Mouse (Mus musculus) c-Kit-positive CD71-positive TER-119-positive erythroid progenitor cells, embryonic 14.5 days (primary cell): ENCODE results near the gene Ccl7.

Experiments used
- DNase-seq: peaks from one replicate; pipeline ENCODE4 v3.0.0-alpha.2; 2013; ENCODE audit warnings: low spot score

The Ccl7 gene

GRCm38 (mm10) chr11:82035356-82035755 is 10.2 kb upstream of the Ccl7 start, which contains the start of gene Ccl2:
Gene Ccl2, plus strand, starts transcription at chr11:82035571.
- no peak for DNase-seq

GRCm38 (mm10) chr11:82035857-82036256 is 9.7 kb upstream of the Ccl7 start:
- DNase-seq, result no peak

GRCm38 (mm10) chr11:82038535-82038934 is 7.0 kb upstream of the Ccl7 start, which contains the start of gene Gm17268:
Gene Gm17268, minus strand, starts transcription at chr11:82038562.
- no peak for DNase-seq

- no peak for DNase-seq
Observed at GRCm38 (mm10) chr11:82039132-82039660, 6.3 kb upstream of the Ccl7 start.

GRCm38 (mm10) chr11:82041671-82042080 is 3.8 kb upstream of the Ccl7 start:
- no peak for DNase-seq

- peak; percentile 5 for DNase-seq
Observed at GRCm38 (mm10) chr11:82047746-82048415, 2.4 kb downstream of the Ccl7 start.

GRCm38 (mm10) chr11:82053849-82054248 is 8.3 kb downstream of the Ccl7 start:
- no peak for DNase-seq

GRCm38 (mm10) chr11:82057646-82058045 is 12.1 kb downstream of the Ccl7 start, which contains the start of gene Ccl11:
Gene Ccl11, plus strand, starts transcription at chr11:82057823.
- no peak for DNase-seq

GRCm38 (mm10) chr11:82062226-82062625 is 16.7 kb downstream of the Ccl7 start:
- no peak for DNase-seq

- DNase-seq, result no peak
Observed at GRCm38 (mm10) chr11:82063454-82063853, 17.9 kb downstream of the Ccl7 start.

GRCm38 (mm10) chr11:82066953-82067571 is 21.6 kb downstream of the Ccl7 start:
- no peak for DNase-seq

- DNase-seq, result no peak
Observed at GRCm38 (mm10) chr11:82071076-82071475, 25.6 kb downstream of the Ccl7 start.

- no peak for DNase-seq
Observed at GRCm38 (mm10) chr11:82072374-82072773, 26.9 kb downstream of the Ccl7 start.

GRCm38 (mm10) chr11:82072984-82073383 is 27.5 kb downstream of the Ccl7 start:
- no peak for DNase-seq

GRCm38 (mm10) chr11:82073686-82074085 is 28.2 kb downstream of the Ccl7 start:
- DNase-seq, result no peak

- DNase-seq, result no peak
Observed at GRCm38 (mm10) chr11:82077031-82077430, 31.5 kb downstream of the Ccl7 start.

- DNase-seq, result no peak
Observed at GRCm38 (mm10) chr11:82078136-82078730, 32.7 kb downstream of the Ccl7 start.

- DNase-seq, result no peak
Observed at GRCm38 (mm10) chr11:82080865-82081264, 35.4 kb downstream of the Ccl7 start.

- DNase-seq, result no peak
Observed at GRCm38 (mm10) chr11:82084360-82084759, 38.8 kb downstream of the Ccl7 start.
